Mouse (Mus musculus): ENCODE measurements around the gene Olfr283. TPM values are rescaled to one million over a fixed set of nuclear protein-coding genes. Genes with fewer than 3 reads are reported as not detected.
"Not testable (repeated sequence)": the region's sequence is repeated elsewhere in the genome, so short reads cannot be mapped to it uniquely, and the experiment has no call there.

The Olfr283 gene
- not detected in 2 replicates for polyA plus RNA-seq (2015; fragmentation: Nextera tagmentation; extraction: Ambion mirVana)

DNA sequence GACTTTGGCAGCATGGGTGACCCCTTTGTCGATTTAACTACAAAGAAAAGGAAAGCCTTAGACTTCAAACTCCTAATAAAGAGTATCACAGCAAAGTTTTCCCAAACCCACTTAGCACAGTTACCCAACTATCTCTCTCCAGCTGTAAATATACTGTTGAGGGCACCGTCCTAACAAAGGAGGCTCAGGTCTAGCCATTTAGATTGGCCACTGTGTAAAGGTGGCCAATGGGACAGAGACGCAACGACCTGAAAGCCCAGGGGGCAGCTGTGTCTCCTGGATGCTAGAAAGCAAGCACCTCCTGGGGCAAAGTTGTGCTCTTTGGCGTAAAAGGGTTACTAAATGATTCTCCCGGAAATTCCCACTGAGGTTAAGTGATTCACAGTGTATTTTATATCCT is at the start of gene Olfr283:
Olfr283 (minus strand) TSS at position 101 of the 400 bp plus-strand sequence.
- H3K27me3 ChIP-seq: no peaks in the 10 kb centered on the region
- no peak within 1 kb of the TSS for H3K9ac ChIP-seq
- H3K4me1 ChIP-seq: no peaks in the 10 kb centered on the region
- H3K4me2 ChIP-seq: no peak within 1 kb of the TSS
- no peaks in the 10 kb centered on the region for H3K36me3 ChIP-seq
- H3K9me3 ChIP-seq: no peaks in the 10 kb centered on the region
- WGBS: 79% methylated on average over 6 of the region's 6 CpGs
- no peak within 1 kb of the TSS for H3K4me3 ChIP-seq
- no peak within 1 kb of the TSS for H3K27ac ChIP-seq
- ATAC-seq (ENCODE audit: insufficient number of reproducible peaks, insufficient read depth, low FRiP score, low TSS enrichment, low read depth): no peak

DNA sequence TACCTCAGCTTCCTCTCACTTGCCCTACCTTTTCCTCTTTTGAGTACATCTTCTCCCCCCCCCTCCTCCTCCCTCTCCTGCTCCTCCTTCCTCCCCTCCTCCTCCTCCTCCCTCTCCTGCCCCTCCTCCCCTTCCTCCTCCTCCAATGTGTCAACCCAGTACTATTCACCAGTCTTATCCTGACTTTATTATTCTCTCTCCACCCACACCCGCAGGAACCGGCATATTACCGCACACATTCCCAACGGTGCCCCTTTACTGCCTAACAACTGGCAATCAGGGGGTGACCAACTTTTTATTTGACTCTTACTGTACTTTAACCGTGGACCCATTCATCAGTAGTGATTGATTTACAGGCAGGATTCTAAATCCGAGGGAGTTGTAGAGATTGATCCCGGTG is 44.4 kb upstream of the Olfr283 start:
- no peaks in the 10 kb centered on the region for H3K9me3 ChIP-seq
- no peak overlapping the region for H3K4me3 ChIP-seq
- H3K27me3 ChIP-seq: no peaks in the 10 kb centered on the region; the same call in 1 of the 2 replicates
- 88% methylated on average over 7 of the region's 7 CpGs for WGBS
- H3K9ac ChIP-seq: no peak overlapping the region
- peaks cover 16% of the 10 kb centered on the region for H3K4me1 ChIP-seq
- no peak for ATAC-seq (ENCODE audit: insufficient number of reproducible peaks, insufficient read depth, low FRiP score, low TSS enrichment, low read depth)
- H3K36me3 ChIP-seq: no peaks in the 10 kb centered on the region
- H3K4me2 ChIP-seq: no peak overlapping the region
- H3K27ac ChIP-seq: no peak overlapping the region

DNA sequence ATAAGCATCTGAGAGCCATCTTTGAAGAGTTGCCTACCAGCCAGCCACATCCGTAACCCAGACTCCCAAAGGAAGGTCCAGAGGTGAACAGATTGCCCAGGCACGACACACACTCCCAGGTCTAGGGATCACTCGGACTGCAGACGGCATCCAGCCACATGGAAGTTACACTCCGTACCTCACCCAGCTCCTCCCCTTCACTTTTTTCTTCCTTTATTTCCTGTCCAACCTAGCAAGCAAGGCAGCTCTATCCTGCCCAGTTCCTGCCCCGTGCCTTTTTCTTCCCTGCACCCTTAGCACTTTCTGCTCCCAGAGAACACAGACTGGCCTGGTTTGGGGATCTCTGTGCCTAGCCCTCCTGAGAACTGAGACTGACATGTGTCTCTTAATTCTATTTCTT is 44.0 kb upstream of the Olfr283 start:
- H3K4me3 ChIP-seq: no peak overlapping the region
- H3K36me3 ChIP-seq: no peaks in the 10 kb centered on the region
- ATAC-seq (ENCODE audit: insufficient number of reproducible peaks, insufficient read depth, low FRiP score, low TSS enrichment, low read depth): no peak
- WGBS: 45% methylated on average over 6 of the region's 6 CpGs
- H3K27me3 ChIP-seq: no peaks in the 10 kb centered on the region; the same call in 1 of the 2 replicates
- no peak overlapping the region for H3K9ac ChIP-seq
- H3K4me1 ChIP-seq: peaks cover 16% of the 10 kb centered on the region
- H3K27ac ChIP-seq: no peak overlapping the region
- peak overlapping the region; percentile 32 for H3K4me2 ChIP-seq
- no peaks in the 10 kb centered on the region for H3K9me3 ChIP-seq

DNA sequence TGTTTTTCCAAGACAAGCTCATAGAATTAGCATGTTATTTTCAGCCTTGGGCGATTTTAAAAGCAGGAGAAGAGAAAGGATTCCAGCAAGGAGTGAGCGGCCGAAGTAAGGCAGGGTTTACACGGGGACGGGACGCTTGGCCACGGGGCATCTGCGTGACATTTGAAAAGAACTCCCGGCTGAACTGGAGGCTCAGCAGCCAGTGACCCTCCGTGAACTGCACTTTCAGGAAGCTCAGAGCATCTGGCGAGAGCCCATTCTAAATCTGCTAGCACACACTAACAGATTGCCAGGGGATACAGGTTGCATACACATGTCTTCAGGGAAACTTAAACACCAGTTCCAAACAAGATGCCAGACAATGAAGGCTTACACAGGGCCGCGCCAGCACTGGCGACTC is 43.6 kb upstream of the Olfr283 start:
- H3K4me3 ChIP-seq: no peak overlapping the region
- 32% methylated on average over 14 of the region's 14 CpGs for WGBS
- H3K27ac ChIP-seq: no peak overlapping the region
- H3K4me1 ChIP-seq: peaks cover 16% of the 10 kb centered on the region
- no peaks in the 10 kb centered on the region; the same call in 1 of the 2 replicates for H3K27me3 ChIP-seq
- no peak for ATAC-seq (ENCODE audit: insufficient number of reproducible peaks, insufficient read depth, low FRiP score, low TSS enrichment, low read depth)
- peak overlapping the region; percentile 32 for H3K4me2 ChIP-seq
- no peaks in the 10 kb centered on the region for H3K9me3 ChIP-seq
- no peaks in the 10 kb centered on the region for H3K36me3 ChIP-seq
- H3K9ac ChIP-seq: no peak overlapping the region

DNA sequence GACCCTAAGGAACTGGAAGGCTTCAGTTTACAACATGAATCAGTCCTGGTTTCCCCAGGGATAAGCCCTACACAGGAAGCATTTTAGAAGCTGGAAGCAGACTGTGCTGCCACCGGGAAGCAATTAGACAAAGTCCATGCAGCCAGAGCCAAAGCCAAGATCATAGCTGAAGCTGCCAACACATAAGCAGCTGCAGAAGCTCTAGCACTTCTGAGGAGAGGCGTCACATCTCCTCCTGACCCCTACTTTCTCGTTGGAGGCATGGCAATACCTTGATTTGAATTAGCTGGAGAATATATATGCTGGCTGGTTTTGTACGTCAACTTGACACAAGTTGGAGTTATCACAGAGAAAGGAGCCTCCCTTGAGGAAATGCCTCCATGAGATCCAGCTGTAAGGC is 40.2 kb upstream of the Olfr283 start:
- ATAC-seq (ENCODE audit: insufficient number of reproducible peaks, insufficient read depth, low FRiP score, low TSS enrichment, low read depth): no peak
- Histone ChIP-seq H3K27me3 (no peaks in the 10 kb centered on the region; the same call in 1 of the 2 replicates), H3K9me3 (no peaks in the 10 kb centered on the region), H3K4me3 (no peak overlapping the region), H3K4me1 (peaks cover 16% of the 10 kb centered on the region), H3K36me3 (no peaks in the 10 kb centered on the region), H3K27ac (no peak overlapping the region), H3K4me2 (no peak overlapping the region), H3K9ac (no peak overlapping the region)
- WGBS: 28% methylated on average over 4 of the region's 4 CpGs

DNA sequence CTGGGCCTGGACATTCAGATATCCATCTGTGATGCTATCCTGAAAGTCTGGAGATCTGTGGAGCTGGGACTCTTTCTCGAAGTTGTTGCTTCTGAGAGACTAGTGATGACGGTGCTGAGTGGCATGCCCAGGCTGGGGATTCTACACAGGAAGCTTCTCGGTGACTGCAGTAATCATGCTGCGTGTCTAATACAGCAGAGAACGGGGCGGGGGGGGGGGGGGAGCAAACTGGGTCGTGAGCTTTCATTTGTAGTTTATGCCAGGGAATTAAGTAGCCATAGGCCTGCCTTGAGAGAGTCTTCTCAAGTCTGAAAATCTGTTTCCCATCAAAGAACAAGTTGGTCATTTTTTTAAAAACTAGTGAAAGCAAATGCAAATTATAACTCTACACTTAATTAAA is 37.4 kb upstream of the Olfr283 start:
- Histone ChIP-seq H3K27me3 (no peaks in the 10 kb centered on the region), H3K4me3 (no peak overlapping the region), H3K36me3 (no peaks in the 10 kb centered on the region), H3K9me3 (no peaks in the 10 kb centered on the region), H3K4me2 (no peak overlapping the region), H3K27ac (no peak overlapping the region), H3K4me1 (peaks cover 5% of the 10 kb centered on the region; the same call in 1 of the 2 replicates), H3K9ac (no peak overlapping the region)
- ATAC-seq (ENCODE audit: insufficient number of reproducible peaks, insufficient read depth, low FRiP score, low TSS enrichment, low read depth): no peak
- 53% methylated on average over 7 of the region's 7 CpGs for WGBS

DNA sequence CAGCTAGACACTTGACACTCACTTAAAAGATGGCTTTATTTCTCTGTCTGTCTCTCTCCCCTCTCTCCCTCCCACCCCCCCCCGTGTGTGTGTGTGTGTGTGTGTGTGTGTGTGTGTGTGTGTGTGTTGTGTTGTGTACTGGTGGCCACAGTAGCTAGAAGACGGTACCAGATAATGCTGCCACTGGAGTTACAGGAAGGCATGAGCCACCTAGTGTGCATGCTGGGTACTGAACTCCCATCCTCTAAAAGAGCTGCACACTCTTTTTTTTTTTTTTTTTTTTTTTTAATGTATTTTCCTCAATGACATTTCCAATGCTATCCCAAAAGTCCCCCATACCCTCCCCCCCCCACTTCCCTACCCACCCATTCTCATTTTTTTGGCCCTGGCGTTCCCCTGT is 36.5 kb upstream of the Olfr283 start:
- not testable (repeated sequence) for H3K9ac ChIP-seq; H3K27me3 ChIP-seq; H3K4me3 ChIP-seq; H3K9me3 ChIP-seq; H3K4me1 ChIP-seq; H3K36me3 ChIP-seq; H3K27ac ChIP-seq; ATAC-seq (ENCODE audit: insufficient number of reproducible peaks, insufficient read depth, low FRiP score, low TSS enrichment, low read depth); H3K4me2 ChIP-seq
- 36% methylated on average over 2 of the region's 3 CpGs for WGBS

DNA sequence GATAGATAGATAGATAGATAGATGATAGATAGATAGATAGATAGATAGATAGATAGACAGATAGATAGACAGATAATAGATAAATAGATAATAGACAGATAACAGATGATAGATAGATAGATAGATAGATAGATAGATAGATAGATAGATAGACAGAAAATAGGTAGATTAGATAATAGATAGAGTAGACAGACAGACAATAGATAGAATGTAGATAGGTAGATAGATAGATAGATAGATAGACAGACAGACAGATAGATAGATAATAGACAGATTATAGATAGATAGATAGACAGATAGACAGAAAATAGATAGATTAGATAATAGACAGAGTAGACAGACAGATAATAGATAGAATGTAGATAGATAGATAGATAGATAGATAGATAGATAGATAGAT is 36.1 kb upstream of the Olfr283 start:
- not testable (repeated sequence) for H3K4me3 ChIP-seq; H3K4me1 ChIP-seq; H3K36me3 ChIP-seq; H3K27me3 ChIP-seq; H3K9ac ChIP-seq; H3K27ac ChIP-seq; H3K9me3 ChIP-seq; H3K4me2 ChIP-seq; ATAC-seq (ENCODE audit: insufficient number of reproducible peaks, insufficient read depth, low FRiP score, low TSS enrichment, low read depth)

DNA sequence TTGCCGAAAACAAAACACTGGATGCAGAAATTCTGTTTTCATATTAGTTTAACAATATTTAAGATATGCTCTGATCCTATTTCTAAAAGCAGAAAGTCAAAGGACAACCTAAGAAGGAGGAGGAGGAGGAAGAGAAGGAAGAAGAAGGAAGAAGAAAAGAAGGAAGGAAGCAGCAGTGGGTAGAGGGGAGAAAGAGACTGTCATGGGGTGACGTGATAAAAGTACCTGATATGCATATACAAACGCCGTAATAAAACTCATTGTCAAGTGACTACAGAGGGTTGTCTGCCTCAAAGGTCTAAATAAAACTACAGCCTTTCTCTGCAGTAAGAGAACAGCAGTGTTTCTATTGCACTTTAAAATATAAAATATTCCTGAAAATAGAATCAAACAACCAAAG is 35.2 kb upstream of the Olfr283 start:
- no peak overlapping the region for H3K27ac ChIP-seq
- no peak overlapping the region for H3K4me2 ChIP-seq
- no peaks in the 10 kb centered on the region for H3K36me3 ChIP-seq
- no peak for ATAC-seq (ENCODE audit: insufficient number of reproducible peaks, insufficient read depth, low FRiP score, low TSS enrichment, low read depth)
- 75% methylated on average over 4 of the region's 4 CpGs for WGBS
- no peaks in the 10 kb centered on the region for H3K27me3 ChIP-seq
- H3K9me3 ChIP-seq: no peaks in the 10 kb centered on the region
- peaks cover 4% of the 10 kb centered on the region; the same call in 1 of the 2 replicates for H3K4me1 ChIP-seq
- H3K9ac ChIP-seq: no peak overlapping the region
- no peak overlapping the region for H3K4me3 ChIP-seq

DNA sequence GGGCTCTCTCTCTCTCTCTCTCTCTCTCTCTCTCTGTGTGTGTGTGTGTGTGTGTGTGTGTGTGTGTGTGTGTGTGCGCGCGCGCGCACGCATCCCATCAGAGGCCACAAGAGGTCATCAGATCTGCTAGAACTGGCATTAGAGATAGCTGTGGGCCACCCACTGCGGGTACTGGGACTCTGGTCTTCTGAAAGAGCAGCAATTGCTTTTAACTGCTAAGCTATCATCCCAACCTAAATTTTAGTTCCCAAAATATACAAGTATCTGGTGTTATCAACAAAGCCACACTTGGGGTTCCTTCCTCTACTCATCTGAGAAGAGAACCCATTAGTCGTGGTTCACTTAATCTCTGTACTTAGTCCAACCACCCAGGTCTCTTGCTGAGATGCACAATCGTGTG is 29.5 kb upstream of the Olfr283 start:
- no peak overlapping the region for H3K4me3 ChIP-seq
- no peaks in the 10 kb centered on the region for H3K36me3 ChIP-seq
- H3K27ac ChIP-seq: no peak overlapping the region
- no peaks in the 10 kb centered on the region for H3K27me3 ChIP-seq
- no peak overlapping the region for H3K9ac ChIP-seq
- H3K9me3 ChIP-seq: no peaks in the 10 kb centered on the region; the same call in 1 of the 2 replicates
- 87% methylated on average over 9 of the region's 9 CpGs for WGBS
- no peaks in the 10 kb centered on the region for H3K4me1 ChIP-seq
- H3K4me2 ChIP-seq: no peak overlapping the region
- no peak for ATAC-seq (ENCODE audit: insufficient number of reproducible peaks, insufficient read depth, low FRiP score, low TSS enrichment, low read depth)

DNA sequence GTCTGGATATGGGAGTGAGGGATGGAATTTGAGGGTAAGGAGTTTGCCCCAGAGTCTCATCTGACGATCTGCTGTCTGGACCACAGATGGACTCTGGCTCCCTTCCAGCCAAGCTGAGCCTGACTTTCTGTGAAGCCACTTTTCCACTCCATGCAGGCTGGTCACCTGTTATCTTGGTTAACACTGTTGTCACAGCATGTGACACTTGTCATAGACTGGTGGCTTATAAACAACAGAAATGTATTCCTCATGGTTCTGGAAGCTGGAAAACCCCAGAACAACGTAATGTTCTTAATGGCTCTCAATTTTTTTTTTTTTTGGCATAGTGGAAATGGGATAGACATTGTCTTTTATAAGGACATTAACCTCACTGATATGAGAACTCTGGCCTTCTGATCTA is 28.9 kb upstream of the Olfr283 start:
- ATAC-seq (ENCODE audit: insufficient number of reproducible peaks, insufficient read depth, low FRiP score, low TSS enrichment, low read depth): no peak

DNA sequence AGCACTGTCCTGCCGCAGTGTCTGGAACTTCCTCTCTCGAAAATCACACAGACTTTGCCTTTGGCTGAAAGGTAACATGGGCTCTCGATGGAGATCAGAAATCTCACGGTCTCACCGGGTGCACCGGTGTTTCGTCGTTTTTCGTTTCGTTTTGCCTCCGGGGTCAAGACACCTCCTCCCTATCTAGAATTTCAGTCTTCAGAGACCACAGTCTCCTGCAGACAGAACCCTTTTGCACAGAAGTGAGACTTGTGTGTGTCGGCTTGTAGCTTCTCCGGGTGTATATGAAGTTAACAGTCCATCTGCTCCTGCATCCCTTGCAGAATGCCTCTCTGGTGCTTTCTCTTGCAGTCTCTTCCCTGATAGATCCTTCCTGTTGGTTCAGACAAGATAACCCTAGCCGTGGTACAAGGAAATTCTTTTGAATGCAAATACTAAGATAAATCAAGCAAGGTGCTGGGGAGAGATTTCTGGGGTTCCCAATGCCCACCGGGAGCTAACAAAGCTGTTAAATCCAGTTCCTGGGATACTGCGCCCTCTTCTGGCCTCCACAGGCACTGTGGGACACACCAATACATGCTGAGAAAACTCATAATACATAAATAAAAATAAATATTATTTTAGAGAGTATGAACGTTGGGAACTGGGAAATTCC is 27.8 kb upstream of the Olfr283 start:
- H3K4me1 ChIP-seq: no peaks in the 10 kb centered on the region
- H3K36me3 ChIP-seq: no peaks in the 10 kb centered on the region
- H3K27ac ChIP-seq: no peak overlapping the region
- no peaks in the 10 kb centered on the region; the same call in 1 of the 2 replicates for H3K9me3 ChIP-seq
- H3K4me3 ChIP-seq: no peak overlapping the region
- 74% methylated on average over 17 of the region's 17 CpGs for WGBS
- no peak overlapping the region for H3K4me2 ChIP-seq
- ATAC-seq (ENCODE audit: insufficient number of reproducible peaks, insufficient read depth, low FRiP score, low TSS enrichment, low read depth): no peak
- no peak overlapping the region for H3K9ac ChIP-seq
- H3K27me3 ChIP-seq: no peaks in the 10 kb centered on the region

More for the DNA sequence above, 28.9 kb upstream of the Olfr283 start:
- Histone ChIP-seq H3K27ac (no peak overlapping the region), H3K4me2 (no peak overlapping the region), H3K4me3 (no peak overlapping the region), H3K9ac (no peak overlapping the region), H3K36me3 (no peaks in the 10 kb centered on the region), H3K27me3 (no peaks in the 10 kb centered on the region), H3K9me3 (no peaks in the 10 kb centered on the region; the same call in 1 of the 2 replicates), H3K4me1 (no peaks in the 10 kb centered on the region)
- WGBS: 83% methylated on average over 2 of the region's 2 CpGs

All from embryonic facial prominence, embryonic 13.5 days (tissue).